Mouse (Mus musculus) olfactory bulb, adult 2 months (tissue): ENCODE measurements around the gene Srsf6.

Source experiments
- CTCF ChIP-seq: fragments of 200-500 bp; IDR thresholded peaks from 2 replicates; pipeline ENCODE4 v1.5.1; 2012; ENCODE audit warnings: low read depth, mild to moderate bottlenecking, low read length, moderate library complexity; ENCODE audit not compliant: insufficient read depth
- POLR2A ChIP-seq: fragments of 200-500 bp; IDR thresholded peaks from 2 replicates; pipeline ENCODE4 v1.6.1; 2012; ENCODE audit warnings: mild to moderate bottlenecking, low read depth, low read length, moderate library complexity; ENCODE audit not compliant: insufficient read depth

- TF ChIP-seq POLR2A (no peak), CTCF (no peak)
Observed at GRCm38 (mm10) chr2:162922183-162922582, 9.1 kb upstream of the Srsf6 start.
